Mouse (Mus musculus): ENCODE results near the gene Tnfsf13. TPM values are rescaled to one million over a fixed set of nuclear protein-coding genes. Genes with fewer than 3 reads are reported as not detected.
A peak's percentile ranks its signal among the peaks of the same experiment; 100 is the strongest.
"Not testable (repeated sequence)": the region's sequence is repeated elsewhere in the genome, so short reads cannot be mapped to it uniquely, and the experiment has no call there.

Tnfsf13 gene
- total RNA-seq (2012; rRNA removed): 8.6 and 11.7 TPM in 2 replicates

DNA sequence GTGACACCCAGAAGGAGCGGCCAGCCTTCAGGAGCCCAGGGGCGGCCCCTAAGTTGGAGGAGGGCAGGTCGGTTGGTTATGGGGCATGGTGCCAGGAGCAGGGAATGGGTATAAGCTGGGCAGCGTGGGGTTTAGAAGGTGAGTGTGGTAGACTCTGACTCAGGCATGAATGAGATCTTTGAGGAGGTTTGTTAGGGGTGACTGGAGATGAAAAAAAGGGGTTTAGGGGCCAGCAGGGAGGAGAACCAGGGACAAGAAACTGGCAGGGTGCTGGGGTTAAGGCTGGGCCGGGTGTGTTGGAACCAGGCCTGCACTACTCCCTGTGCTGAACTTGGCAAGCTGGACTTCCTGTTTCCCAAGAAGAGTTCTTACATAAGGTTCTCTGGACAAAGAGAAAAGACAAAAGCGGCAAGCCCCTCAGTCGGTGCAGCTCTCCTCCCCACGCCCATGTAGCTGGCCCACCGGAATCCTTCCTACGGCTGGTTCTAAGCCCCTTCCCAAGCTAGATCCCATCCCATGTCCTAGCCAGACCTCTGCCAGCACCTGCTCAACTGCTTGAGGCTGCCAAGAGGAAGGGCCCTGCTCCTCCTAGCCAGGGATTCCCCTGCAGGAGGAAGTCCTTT lies at the start of gene Tnfsf13:
Gene Tnfsf13, minus strand, starts transcription at position 259 of the 623 bp plus-strand sequence.
- Histone ChIP-seq H3K36me3 (ENCODE audit: control insufficient read depth, insufficient read depth, low read length, poor library complexity, severe bottlenecking) (peaks cover 1% of the 10 kb centered on the region; the same call in 1 of the 2 replicates), H3K9ac (ENCODE audit: insufficient read depth, low read depth, low read length, poor library complexity, severe bottlenecking) (peak within 1 kb of the TSS; percentile 71), H3K9me3 (ENCODE audit: control insufficient read depth, insufficient read depth, low read depth, low read length) (no peaks in the 10 kb centered on the region), H3K4me3 (ENCODE audit: insufficient read depth in 1 of 2, low read depth in 1 of 2, low read length in 2 of 2, poor library complexity in 1 of 2, severe bottlenecking in 1 of 2) (peak within 1 kb of the TSS; percentile 38 to 63), H3K4me1 (ENCODE audit: control insufficient read depth in 2 of 2, insufficient read depth in 2 of 2, low read length in 2 of 2, poor library complexity in 1 of 2) (peaks cover 11 to 39% of the 10 kb centered on the region in 2 experiments), H3K27ac (ENCODE audit: insufficient read depth, low read depth, low read length, poor library complexity, severe bottlenecking) (peak within 1 kb of the TSS; percentile 53; the same call in 1 of the 2 replicates)
- TF ChIP-seq ZNF384 (IDR thresholded peaks at IDR 0.05; ENCODE audit: low read depth, low read length) (no peak), CHD2 (IDR thresholded peaks at IDR 0.05; ENCODE audit: low read depth, low read length) (no peak), ZC3H11A (IDR thresholded peaks at IDR 0.05; ENCODE audit: borderline replicate concordance, low read depth, low read length) (no peak), HCFC1 (IDR thresholded peaks at IDR 0.05; ENCODE audit: borderline replicate concordance, insufficient read depth, low read length) (no peak), MAFK (IDR thresholded peaks at IDR 0.05; ENCODE audit: insufficient read depth, low read depth, low read length) (no peak)
- DNase-seq (ENCODE audit: low read depth, low spot score): no peak
- in situ Hi-C loops (cut with MboI; ENCODE audit: low sequenced_read_pairs in 2 of 2, unreplicated experiment in 2 of 2): no loop called here

DNA sequence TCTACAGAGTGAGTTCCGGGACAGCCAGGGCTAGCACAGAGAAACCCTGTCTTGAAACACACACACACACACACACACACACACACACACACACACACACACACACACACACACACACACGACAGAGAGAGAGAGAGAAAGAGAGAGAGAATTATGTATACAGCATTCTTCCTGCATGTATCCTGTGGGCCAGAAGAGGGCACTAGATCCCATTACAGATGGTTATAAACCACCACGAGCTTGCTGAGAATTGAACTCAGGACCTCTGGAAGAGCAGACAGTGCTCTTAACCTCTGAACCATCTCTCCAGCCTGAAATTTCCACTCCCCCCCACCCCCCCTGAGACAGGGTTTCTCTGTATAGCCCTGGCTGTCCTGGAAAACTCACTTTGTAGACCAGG lies 45.8 kb upstream of the Tnfsf13 start:
- DNase-seq (ENCODE audit: low read depth, low spot score); H3K9me3 ChIP-seq (ENCODE audit: control insufficient read depth, insufficient read depth, low read depth, low read length); H3K27ac ChIP-seq (ENCODE audit: insufficient read depth, low read depth, low read length, poor library complexity, severe bottlenecking); H3K4me3 ChIP-seq (ENCODE audit: insufficient read depth in 1 of 2, low read depth in 1 of 2, low read length in 2 of 2, poor library complexity in 1 of 2, severe bottlenecking in 1 of 2); H3K4me1 ChIP-seq (ENCODE audit: control insufficient read depth in 2 of 2, insufficient read depth in 2 of 2, low read length in 2 of 2, poor library complexity in 1 of 2); in situ Hi-C loops (cut with MboI; ENCODE audit: low sequenced_read_pairs in 2 of 2, unreplicated experiment in 2 of 2); H3K9ac ChIP-seq (ENCODE audit: insufficient read depth, low read depth, low read length, poor library complexity, severe bottlenecking): not testable (repeated sequence)
- H3K36me3 ChIP-seq (ENCODE audit: control insufficient read depth, insufficient read depth, low read length, poor library complexity, severe bottlenecking): peaks cover 26% of the 10 kb centered on the region

DNA sequence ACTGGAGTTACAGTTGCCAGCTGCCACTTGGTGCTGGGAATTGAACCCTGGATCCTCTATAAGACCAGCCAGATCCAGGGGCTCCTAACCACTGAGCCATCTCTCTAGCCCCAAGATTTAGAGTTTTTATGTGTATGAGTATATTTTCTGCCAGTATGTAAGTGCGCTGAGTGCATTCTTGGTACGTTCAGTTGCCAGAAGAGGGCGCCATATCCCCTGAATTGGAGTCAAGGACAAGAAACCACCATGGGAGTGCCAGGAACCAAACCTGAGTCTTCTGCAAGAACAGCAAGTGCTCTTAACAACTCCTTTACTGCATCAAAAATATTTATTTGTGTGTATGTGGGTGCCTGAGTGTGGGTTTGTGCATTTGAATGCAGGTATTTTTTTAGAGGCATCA lies 43.5 kb upstream of the Tnfsf13 start:
- DNase-seq (ENCODE audit: low read depth, low spot score): peak; percentile 89
- in situ Hi-C loops (cut with MboI; ENCODE audit: low sequenced_read_pairs in 2 of 2, unreplicated experiment in 2 of 2): no loop called here
- peak; percentile 61; the same call in 1 of the 2 replicates for TF ChIP-seq ZC3H11A (IDR thresholded peaks at IDR 0.05; ENCODE audit: borderline replicate concordance, low read depth, low read length)
- TF ChIP-seq MAFK (IDR thresholded peaks at IDR 0.05; ENCODE audit: insufficient read depth, low read depth, low read length): no peak
- TF ChIP-seq HCFC1 (IDR thresholded peaks at IDR 0.05; ENCODE audit: borderline replicate concordance, insufficient read depth, low read length): no peak
- TF ChIP-seq ZNF384 (IDR thresholded peaks at IDR 0.05; ENCODE audit: low read depth, low read length): 0 out of 2 replicates have a peak, but pooled peaks have one; percentile 6
- no peak for TF ChIP-seq CHD2 (IDR thresholded peaks at IDR 0.05; ENCODE audit: low read depth, low read length)
- Histone ChIP-seq H3K9ac (ENCODE audit: insufficient read depth, low read depth, low read length, poor library complexity, severe bottlenecking) (no peak overlapping the region), H3K36me3 (ENCODE audit: control insufficient read depth, insufficient read depth, low read length, poor library complexity, severe bottlenecking) (peaks cover 3% of the 10 kb centered on the region), H3K4me3 (ENCODE audit: insufficient read depth in 1 of 2, low read depth in 1 of 2, low read length in 2 of 2, poor library complexity in 1 of 2, severe bottlenecking in 1 of 2) (no peak overlapping the region), H3K9me3 (ENCODE audit: control insufficient read depth, insufficient read depth, low read depth, low read length) (no peaks in the 10 kb centered on the region), H3K4me1 (ENCODE audit: control insufficient read depth in 2 of 2, insufficient read depth in 2 of 2, low read length in 2 of 2, poor library complexity in 1 of 2) (no peaks in the 10 kb centered on the region), H3K27ac (ENCODE audit: insufficient read depth, low read depth, low read length, poor library complexity, severe bottlenecking) (no peak overlapping the region)

DNA sequence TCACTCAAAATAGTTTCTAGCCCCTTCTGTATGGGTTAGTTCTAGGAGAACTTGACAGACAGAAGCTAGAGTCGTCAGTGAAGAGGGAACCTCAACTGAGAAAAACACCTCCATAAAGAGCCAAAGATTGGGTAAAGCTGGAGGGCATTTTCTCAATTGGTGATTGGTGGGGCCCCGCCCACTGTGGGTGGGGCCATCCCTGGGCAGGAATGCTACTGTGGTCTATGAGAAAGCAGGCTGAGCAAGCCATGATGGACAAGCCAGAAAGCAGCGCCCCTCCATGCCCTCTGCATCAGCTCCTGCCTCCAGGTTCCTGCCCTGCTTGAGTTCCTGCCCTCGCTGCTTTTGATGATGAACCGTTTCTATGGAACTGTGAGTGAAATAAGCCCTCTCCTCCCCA lies 40.4 kb upstream of the Tnfsf13 start:
- in situ Hi-C loops (cut with MboI; ENCODE audit: low sequenced_read_pairs in 2 of 2, unreplicated experiment in 2 of 2): no loop called here
- DNase-seq (ENCODE audit: low read depth, low spot score): no peak
- Histone ChIP-seq H3K4me1 (ENCODE audit: control insufficient read depth in 2 of 2, insufficient read depth in 2 of 2, low read length in 2 of 2, poor library complexity in 1 of 2) (no peaks in the 10 kb centered on the region), H3K4me3 (ENCODE audit: insufficient read depth in 1 of 2, low read depth in 1 of 2, low read length in 2 of 2, poor library complexity in 1 of 2, severe bottlenecking in 1 of 2) (0 out of 4 replicates have a peak overlapping the region, but pooled peaks of 1 of the 2 experiments have one; percentile 8), H3K9me3 (ENCODE audit: control insufficient read depth, insufficient read depth, low read depth, low read length) (no peaks in the 10 kb centered on the region), H3K9ac (ENCODE audit: insufficient read depth, low read depth, low read length, poor library complexity, severe bottlenecking) (no peak overlapping the region), H3K36me3 (ENCODE audit: control insufficient read depth, insufficient read depth, low read length, poor library complexity, severe bottlenecking) (no peaks in the 10 kb centered on the region), H3K27ac (ENCODE audit: insufficient read depth, low read depth, low read length, poor library complexity, severe bottlenecking) (no peak overlapping the region)
- TF ChIP-seq HCFC1 (IDR thresholded peaks at IDR 0.05; ENCODE audit: borderline replicate concordance, insufficient read depth, low read length) (no peak), ZNF384 (IDR thresholded peaks at IDR 0.05; ENCODE audit: low read depth, low read length) (no peak), CHD2 (IDR thresholded peaks at IDR 0.05; ENCODE audit: low read depth, low read length) (no peak), ZC3H11A (IDR thresholded peaks at IDR 0.05; ENCODE audit: borderline replicate concordance, low read depth, low read length) (no peak), MAFK (IDR thresholded peaks at IDR 0.05; ENCODE audit: insufficient read depth, low read depth, low read length) (no peak)

DNA sequence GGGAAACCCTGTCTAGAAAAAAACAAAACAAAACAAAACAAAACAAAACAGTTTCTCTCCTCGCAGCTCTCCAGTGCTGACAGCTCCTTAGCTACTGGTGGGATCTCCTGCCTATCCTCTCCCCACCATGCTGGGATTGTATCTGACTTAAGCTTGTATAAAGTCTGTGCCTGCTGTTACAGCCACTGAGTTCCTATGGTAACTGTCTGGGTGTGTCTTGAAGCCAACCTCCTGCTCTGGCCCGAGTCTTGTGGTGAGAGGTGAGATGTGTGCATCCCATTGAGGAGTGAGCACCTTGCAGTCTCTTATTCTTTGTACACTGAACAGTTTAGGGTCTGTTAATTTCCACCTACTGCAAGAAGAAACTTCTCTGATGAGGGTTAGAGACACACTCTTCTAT lies 37.5 kb upstream of the Tnfsf13 start:
- in situ Hi-C loops (cut with MboI; ENCODE audit: low sequenced_read_pairs in 2 of 2, unreplicated experiment in 2 of 2): no loop called here
- Histone ChIP-seq H3K36me3 (ENCODE audit: control insufficient read depth, insufficient read depth, low read length, poor library complexity, severe bottlenecking) (no peaks in the 10 kb centered on the region), H3K27ac (ENCODE audit: insufficient read depth, low read depth, low read length, poor library complexity, severe bottlenecking) (no peak overlapping the region), H3K4me3 (ENCODE audit: insufficient read depth in 1 of 2, low read depth in 1 of 2, low read length in 2 of 2, poor library complexity in 1 of 2, severe bottlenecking in 1 of 2) (no peak overlapping the region), H3K9me3 (ENCODE audit: control insufficient read depth, insufficient read depth, low read depth, low read length) (no peaks in the 10 kb centered on the region), H3K9ac (ENCODE audit: insufficient read depth, low read depth, low read length, poor library complexity, severe bottlenecking) (no peak overlapping the region), H3K4me1 (ENCODE audit: control insufficient read depth in 2 of 2, insufficient read depth in 2 of 2, low read length in 2 of 2, poor library complexity in 1 of 2) (peaks cover 0 to 5% of the 10 kb centered on the region in 2 experiments; a peak in 2 of 4 replicates)
- no peak for TF ChIP-seq ZC3H11A (IDR thresholded peaks at IDR 0.05; ENCODE audit: borderline replicate concordance, low read depth, low read length)
- no peak for TF ChIP-seq HCFC1 (IDR thresholded peaks at IDR 0.05; ENCODE audit: borderline replicate concordance, insufficient read depth, low read length)
- no peak for TF ChIP-seq MAFK (IDR thresholded peaks at IDR 0.05; ENCODE audit: insufficient read depth, low read depth, low read length)
- TF ChIP-seq CHD2 (IDR thresholded peaks at IDR 0.05; ENCODE audit: low read depth, low read length): no peak
- TF ChIP-seq ZNF384 (IDR thresholded peaks at IDR 0.05; ENCODE audit: low read depth, low read length): no peak
- no peak for DNase-seq (ENCODE audit: low read depth, low spot score)
